Mouse (Mus musculus) CD4-positive, CD25-positive, alpha-beta regulatory T cell, adult 2 months (primary cell): ENCODE results near the gene Ncs1.

Experiments
- DNase-seq: peaks from one replicate; pipeline ENCODE4 v3.0.0-alpha.2; 2012; ENCODE audit warnings: low read depth, low spot score

Ncs1 gene

GRCm38 (mm10) chr2:31245491-31246141 is at the start of gene Ncs1:
Ncs1 (plus strand) TSS chr2:31245823.
- peak; percentile 74 for DNase-seq

DNA sequence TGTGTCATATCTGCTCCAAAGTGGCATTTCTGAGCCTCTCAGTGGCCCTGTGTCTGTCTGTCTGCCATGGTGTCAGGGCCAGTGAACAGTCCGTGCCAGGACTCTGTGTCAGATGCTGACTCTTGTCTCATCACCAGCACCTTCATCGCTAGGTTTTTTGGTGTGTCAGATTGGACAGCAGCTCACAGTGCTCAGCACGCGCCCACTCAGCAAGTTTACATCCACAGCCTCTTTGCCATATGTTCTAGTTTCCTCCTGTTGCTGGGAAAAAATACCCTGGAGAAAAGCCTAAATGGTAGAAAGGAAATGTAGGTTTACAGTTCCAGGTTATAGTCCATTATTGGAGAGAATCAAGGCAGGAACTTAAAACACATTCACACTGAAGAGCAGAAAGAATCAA is 47.0 kb upstream of the Ncs1 start:
- no peak for DNase-seq

DNA sequence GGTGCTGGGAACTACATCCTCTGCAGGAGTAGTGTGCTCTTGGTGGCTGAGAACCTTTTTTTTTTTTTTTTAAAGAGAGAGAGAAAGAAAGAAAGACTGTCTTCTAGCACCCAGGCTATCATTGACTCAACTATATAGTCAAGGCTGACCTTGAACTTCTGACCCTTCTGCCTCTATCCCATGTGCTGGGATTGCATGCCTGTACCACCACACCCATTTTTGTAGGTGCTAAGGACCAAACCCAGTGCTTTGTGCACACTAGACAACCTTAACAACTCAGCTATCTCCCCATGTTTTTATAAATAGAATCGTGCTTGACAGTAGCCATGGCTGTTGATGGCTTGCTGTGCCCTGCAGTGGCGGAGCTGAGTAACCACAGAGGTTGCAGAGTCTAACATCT is 45.6 kb upstream of the Ncs1 start:
- no peak for DNase-seq

DNA sequence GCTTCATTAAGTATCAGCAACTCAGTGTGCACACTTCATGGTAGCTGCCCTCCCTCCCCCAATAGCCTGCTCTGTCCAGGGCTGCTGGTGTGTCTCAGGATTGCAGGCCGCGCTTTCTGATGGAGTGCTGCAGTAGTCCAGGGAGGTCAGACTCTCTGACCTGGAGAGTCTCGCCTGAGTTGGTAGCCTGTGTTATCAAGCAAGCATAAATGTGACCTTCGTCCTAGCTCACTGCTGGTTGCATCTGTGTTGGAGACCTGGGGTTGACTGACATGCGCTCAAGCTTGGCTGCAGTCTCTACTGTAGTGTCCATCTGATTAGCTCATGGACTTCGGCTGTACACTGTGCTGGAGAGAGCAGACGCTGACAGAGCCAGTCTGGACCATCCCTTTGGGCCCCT is 43.8 kb upstream of the Ncs1 start:
- DNase-seq, result no peak

DNA sequence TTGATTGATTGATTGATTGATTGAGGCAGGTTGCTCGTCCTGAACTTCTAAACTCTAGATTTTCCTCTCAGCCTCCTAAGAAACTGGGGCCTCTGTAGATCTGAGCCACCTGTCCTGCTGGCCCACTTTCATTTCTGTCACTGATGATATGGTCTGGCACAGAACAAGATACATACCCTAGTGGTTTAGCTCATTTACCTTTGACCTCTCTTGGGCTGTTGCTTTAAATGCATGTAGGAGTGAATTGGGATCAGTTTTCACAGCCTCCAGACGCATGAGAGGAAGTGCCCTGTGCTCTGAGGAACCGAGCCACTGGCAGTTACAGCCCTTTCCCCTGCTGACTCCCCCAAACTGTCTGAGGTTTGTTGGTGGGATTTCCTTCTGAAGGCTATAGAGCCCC is 43.3 kb upstream of the Ncs1 start:
- DNase-seq, result no peak

GRCm38 (mm10) chr2:31202956-31203355 is 42.7 kb upstream of the Ncs1 start:
- DNase-seq, result no peak

DNA sequence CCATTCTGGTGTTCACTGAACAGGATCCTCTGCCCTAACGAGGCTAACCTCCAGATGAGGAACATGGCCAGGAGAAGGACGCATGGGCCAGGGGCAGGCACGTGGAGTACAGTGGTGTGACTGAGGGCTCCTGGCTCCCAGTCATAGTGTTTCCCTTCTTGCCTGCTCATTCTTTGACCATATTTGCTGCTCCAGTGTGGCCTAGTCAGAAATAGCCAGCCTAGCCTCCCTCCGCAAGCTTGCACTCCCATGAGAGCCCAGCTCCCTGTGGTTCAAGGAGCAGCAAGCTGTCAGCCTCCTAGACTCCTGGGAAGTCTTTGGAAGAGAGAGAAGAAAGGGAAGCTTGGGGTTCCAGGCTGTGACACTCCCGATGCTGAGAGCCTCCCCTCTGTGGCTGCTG is 40.9 kb upstream of the Ncs1 start:
- no peak for DNase-seq

GRCm38 (mm10) chr2:31206211-31206610 is 39.4 kb upstream of the Ncs1 start:
- no peak for DNase-seq

DNA sequence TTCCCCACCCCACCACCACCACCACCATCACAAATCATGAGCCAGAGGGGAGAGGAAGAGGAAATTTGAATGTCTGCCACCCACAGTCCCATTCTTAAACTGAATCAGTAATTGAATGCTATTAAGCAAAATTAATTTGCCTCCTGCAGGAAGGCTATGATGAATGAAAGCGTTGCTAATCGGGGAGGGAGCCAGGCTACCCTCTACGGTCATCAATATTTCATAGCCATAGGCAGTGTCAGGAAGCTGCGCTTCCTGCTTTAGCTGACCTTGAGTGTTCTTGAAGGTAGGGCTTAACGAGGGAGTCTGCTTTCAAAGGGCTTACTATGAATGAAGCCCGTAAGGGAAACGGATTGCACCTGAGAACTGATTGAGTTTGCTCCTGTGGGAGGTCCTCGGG is 38.7 kb upstream of the Ncs1 start:
- no peak for DNase-seq

- no peak for DNase-seq
Observed at GRCm38 (mm10) chr2:31208544-31209142, 37.0 kb upstream of the Ncs1 start.

GRCm38 (mm10) chr2:31209525-31209924 is 36.1 kb upstream of the Ncs1 start:
- DNase-seq, result no peak

- no peak for DNase-seq
Observed at GRCm38 (mm10) chr2:31210144-31210847, 35.3 kb upstream of the Ncs1 start.

- DNase-seq, result no peak
Observed at GRCm38 (mm10) chr2:31211204-31211603, 34.4 kb upstream of the Ncs1 start.

- DNase-seq, result no peak
Observed at GRCm38 (mm10) chr2:31214211-31214796, 31.3 kb upstream of the Ncs1 start.

- no peak for DNase-seq
Observed at GRCm38 (mm10) chr2:31218611-31219010, 27.0 kb upstream of the Ncs1 start.

GRCm38 (mm10) chr2:31219470-31219869 is 26.2 kb upstream of the Ncs1 start:
- DNase-seq, result no peak

- DNase-seq, result no peak
Observed at GRCm38 (mm10) chr2:31220844-31221243, 24.8 kb upstream of the Ncs1 start.

- no peak for DNase-seq
Observed at GRCm38 (mm10) chr2:31221582-31221981, 24.0 kb upstream of the Ncs1 start.

DNA sequence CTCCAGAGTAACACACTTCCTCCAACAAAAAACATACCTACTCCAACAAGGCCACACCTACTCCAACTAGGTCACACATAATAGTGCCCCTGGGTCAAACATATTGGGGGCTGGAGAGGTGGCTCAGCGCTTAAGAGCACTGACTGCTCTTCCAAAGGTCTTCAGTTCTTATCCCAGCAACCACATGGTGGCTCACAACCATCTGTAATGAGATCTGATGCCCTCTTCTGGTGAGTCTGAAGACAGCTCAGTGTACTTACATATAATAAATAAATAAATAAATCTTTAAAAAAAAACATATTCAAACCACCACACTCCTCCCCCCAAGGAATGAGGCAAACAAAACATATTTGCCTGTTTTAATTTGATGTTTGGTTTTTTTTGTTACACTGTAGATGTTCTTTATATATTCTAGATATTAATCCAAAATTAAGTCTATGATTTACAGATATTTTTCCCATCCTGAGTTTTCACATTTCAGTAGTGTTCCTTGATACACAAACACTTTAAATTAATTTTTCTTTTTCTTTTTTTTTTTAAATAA is 16.8 kb upstream of the Ncs1 start:
- DNase-seq, result peak; percentile 9

- DNase-seq, result peak; percentile 70
Observed at GRCm38 (mm10) chr2:31239203-31239696, 6.4 kb upstream of the Ncs1 start.

GRCm38 (mm10) chr2:31239833-31240232 is 5.8 kb upstream of the Ncs1 start:
- DNase-seq, result no peak

DNA sequence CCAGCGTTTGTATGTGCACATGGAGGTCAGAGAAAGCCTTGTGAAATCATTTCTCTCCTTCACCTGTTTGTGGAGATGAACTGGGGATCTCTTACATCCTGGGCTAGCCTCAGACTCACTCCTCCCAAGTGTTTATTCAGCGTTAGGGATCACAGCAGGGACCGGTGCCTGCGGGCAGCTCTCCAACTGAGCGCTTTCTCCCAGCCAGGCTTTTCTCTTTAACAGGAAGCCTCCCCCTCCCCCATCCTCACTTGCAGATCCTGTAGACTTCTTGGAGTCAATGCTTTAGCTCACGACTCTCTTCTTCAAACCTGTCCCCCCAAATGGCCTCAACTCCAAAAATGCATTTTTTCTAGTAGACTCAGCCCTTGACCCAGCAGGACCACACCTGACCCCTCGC is 4.0 kb upstream of the Ncs1 start:
- no peak for DNase-seq
